Mouse (Mus musculus): ENCODE measurements at regions not wholly inside any gene's neighbourhood (a gene's known extent, or its start where the extent isn't known, plus 50 kb on each side); places are given as distances from the start of the nearest gene placed in this dataset.

DNA sequence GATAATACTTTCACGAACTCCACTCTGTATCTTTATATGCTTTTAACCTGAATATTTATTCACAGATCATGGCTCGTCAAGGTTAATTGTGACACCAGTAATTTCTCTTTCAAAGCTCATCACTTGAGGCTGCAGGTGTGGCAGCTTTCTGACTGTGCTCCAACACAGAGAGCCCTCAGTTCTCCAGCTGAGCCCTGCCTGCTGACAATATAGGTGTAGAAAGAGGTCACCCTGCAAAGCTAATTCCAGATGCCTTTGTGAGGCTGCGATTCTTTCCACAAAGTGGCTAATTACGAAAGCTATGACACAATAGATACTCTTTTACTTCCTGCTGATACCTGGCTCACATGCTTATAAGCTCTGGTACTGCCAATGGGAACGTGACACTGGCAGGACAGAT, 64.0 kb downstream of the Slitrk5 start:
- no peak for DNase-seq (ENCODE audit: low read depth, low spot score)

DNA sequence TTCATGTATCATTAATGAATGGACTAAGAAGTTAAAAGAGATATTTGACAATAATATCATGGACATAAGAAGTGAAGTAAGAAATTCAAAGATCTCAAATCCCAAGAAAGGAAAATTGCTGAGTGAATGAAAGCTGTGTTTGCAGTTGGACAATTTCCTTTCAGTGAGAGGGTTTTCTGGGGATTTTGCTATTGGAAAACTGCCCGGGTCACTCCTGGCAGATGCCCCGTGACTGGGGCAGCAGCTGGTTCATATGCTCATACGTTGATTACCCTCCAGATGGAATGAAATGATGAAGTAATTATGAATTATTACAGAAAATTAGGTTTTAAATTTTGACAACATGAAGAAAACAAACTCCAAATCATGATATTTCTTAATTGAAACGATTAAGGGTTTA, 88.7 kb downstream of the Slitrk5 start:
- DNase-seq (ENCODE audit: low read depth, low spot score): no peak

DNA sequence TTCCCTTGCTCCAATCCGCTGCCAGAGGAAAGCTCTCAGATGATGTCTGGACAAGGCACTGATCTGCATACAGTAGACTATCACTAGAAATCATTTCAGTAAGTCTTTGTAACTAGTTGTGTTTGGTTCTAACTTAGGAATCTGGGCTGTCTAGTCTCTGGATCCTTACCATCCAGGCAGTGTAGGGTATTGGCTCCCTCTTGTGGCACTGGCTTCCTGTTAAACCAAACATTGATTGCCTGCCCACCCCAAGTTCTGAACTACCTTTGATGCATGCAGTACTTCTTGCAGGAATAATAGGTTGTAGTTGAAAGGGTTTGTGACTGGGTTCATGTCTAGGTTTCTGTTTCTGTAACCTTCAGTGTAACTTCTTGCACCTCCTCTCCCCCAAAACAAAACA, 103.3 kb downstream of the Slitrk5 start:
- no peak for DNase-seq (ENCODE audit: low read depth, low spot score)

DNA sequence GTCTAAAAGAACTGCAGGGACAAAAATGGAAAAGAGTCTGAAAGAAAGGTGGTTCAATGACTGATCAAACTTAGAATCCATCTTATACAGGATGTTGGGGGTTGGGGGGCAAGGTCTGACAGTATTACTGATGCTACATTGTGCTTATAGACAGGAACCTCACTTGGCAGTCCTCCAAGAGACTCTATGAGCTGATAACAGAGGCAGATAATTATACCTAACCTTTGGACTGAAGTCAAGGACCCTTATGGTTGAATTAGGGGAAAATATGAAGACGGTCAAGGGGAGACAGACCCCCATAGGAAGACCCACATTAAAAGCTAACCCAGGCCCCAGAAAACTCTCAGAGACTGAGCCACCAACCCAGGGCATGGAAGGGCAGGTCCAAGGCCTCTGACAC, 133.1 kb downstream of the Slitrk5 start:
- no peak for DNase-seq (ENCODE audit: low read depth, low spot score)

DNA sequence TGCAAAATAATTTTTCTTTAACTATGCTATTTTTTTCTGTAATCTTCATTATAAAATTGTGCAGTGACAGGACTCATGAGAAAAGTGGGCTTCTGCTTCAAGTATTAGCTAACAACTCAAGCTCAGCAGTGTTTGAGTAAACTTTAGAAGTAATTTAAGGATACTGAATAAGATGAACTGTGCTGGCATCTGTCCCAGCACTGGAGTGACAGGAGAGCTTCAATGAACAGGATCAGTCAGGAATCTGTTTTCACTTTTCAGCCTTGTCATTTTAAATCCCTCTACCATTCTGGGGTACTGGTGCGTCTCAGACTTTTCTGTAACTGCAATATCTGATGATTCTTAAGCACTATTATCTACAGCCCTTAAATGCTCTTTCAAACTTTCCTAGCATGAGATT, 135.0 kb downstream of the Slitrk5 start:
- no peak for DNase-seq (ENCODE audit: low read depth, low spot score)

DNA sequence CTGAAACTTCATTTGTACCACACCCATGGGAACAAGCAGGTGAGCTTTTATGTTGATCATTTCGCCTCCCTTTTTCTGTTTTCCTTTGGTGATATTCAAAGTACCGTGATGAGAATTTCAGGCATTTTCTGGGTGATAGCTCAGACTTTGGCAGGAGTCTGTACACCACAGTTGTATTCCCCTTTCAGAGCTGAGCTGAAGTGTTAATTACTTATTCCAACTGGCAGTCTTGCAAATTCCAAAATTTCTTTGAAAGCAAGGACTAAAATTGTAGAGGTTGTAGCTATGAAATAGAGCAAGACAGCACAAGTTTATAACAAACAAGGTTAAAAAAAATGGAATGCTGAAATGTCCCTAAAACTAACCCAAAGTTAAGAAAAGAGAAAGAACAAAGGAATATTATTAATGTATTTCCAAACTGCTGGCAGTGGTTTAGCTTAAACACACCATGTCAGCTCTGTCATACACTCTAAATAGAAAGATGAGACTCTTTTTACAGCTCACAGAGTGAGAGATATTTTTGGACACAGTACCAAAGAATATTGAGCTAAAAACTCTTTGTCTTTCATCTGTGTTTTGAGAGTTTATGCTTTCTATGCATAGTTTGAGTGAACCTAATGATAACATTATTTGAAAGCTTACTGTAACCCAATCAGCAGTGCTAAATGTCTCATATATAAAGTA, 147.3 kb downstream of the Slitrk5 start:
- DNase-seq (ENCODE audit: low read depth, low spot score): peak; percentile 32
